Mouse (Mus musculus) ES-E14 (cell line): ENCODE results near the gene Plac8.

Source experiments
- CHD2 ChIP-seq: IDR thresholded peaks from 2 replicates; pipeline ENCODE4 v1.6.1; 2014; ENCODE audit warnings: mild to moderate bottlenecking, low read depth, low read length, inconsistent platforms
- ZC3H11A ChIP-seq: IDR thresholded peaks from 2 replicates; pipeline ENCODE4 v1.6.1; 2012; ENCODE audit warnings: low read depth, mild to moderate bottlenecking, inconsistent platforms, low read length, borderline replicate concordance
- ZNF384 ChIP-seq: IDR thresholded peaks from 2 replicates; pipeline ENCODE4 v1.6.1; 2012; ENCODE audit warnings: low read depth, low read length, inconsistent platforms

GRCm38 (mm10) chr5:100509247-100509646 lies 62.8 kb downstream of the Plac8 start:
- no peak for TF ChIP-seq ZNF384
- TF ChIP-seq ZC3H11A, result no peak
- no peak for TF ChIP-seq CHD2
